Mouse (Mus musculus) stomach, postnatal 0 days (tissue): ENCODE data around the gene Astn2. TPM values are rescaled to one million over a fixed set of nuclear protein-coding genes. Genes with fewer than 3 reads are reported as not detected.

Source experiments
- ATAC-seq: fragments of 200-750 bp; cut with Nextera tagmentation; 2 replicates; pipeline ENCODE4 v1.8.0; 2017; ENCODE audit not compliant: low FRiP score, low TSS enrichment
- DNase-seq: peaks from one replicate; pipeline ENCODE4 v3.0.0-alpha.2; 2016; ENCODE audit warnings: low spot score
- H3K27ac ChIP-seq: fragments of 300-500 bp; sonication (generic); replicated peaks from 2 replicates; pipeline ENCODE4 v1.5.1; 2014; ENCODE audit warnings: mild to moderate bottlenecking, control low read depth
- H3K27me3 ChIP-seq: fragments of 300-500 bp; sonication (generic); 2 replicates; pipeline ENCODE4 v1.6.1; 2014; ENCODE audit warnings: low read length; ENCODE audit not compliant: control insufficient read depth, insufficient read depth
- H3K36me3 ChIP-seq: fragments of 300-500 bp; sonication (generic); 2 replicates; pipeline ENCODE4 v1.6.1; 2014; ENCODE audit warnings: low read length, mixed read lengths; ENCODE audit not compliant: control insufficient read depth, insufficient read depth
- H3K4me1 ChIP-seq: fragments of 300-500 bp; sonication (generic); replicated peaks from 2 replicates; pipeline ENCODE4 v1.6.1; 2014; ENCODE audit warnings: antibody characterized with exemption; ENCODE audit not compliant: control insufficient read depth, insufficient read depth
- H3K4me2 ChIP-seq: fragments of 300-500 bp; sonication (generic); replicated peaks from 2 replicates; pipeline ENCODE4 v1.6.1; 2014; ENCODE audit warnings: low read depth, mild to moderate bottlenecking, control low read depth, moderate library complexity
- H3K4me3 ChIP-seq: fragments of 300-500 bp; sonication (generic); 2 replicates; pipeline ENCODE4 v1.5.1; 2014; ENCODE audit warnings: low read depth, low read length, control low read depth
- H3K9ac ChIP-seq: fragments of 300-500 bp; sonication (generic); 2 replicates; pipeline ENCODE4 v1.6.1; 2014; ENCODE audit warnings: mild to moderate bottlenecking, low read length, control low read depth, mixed read lengths
- H3K9me3 ChIP-seq: fragments of 300-500 bp; sonication (generic); 2 replicates; pipeline ENCODE4 v1.6.1; 2016; ENCODE audit warnings: low read length; ENCODE audit not compliant: control insufficient read depth
- CTCF ChIP-seq: IDR thresholded peaks from 2 replicates; pipeline ENCODE4 v1.5.1; 2016; ENCODE audit warnings: antibody characterized with exemption, low read depth, mild to moderate bottlenecking, moderate library complexity
- EP300 ChIP-seq: optimal IDR thresholded peaks from 2 replicates; pipeline ENCODE3; 2016; ENCODE audit warnings: antibody characterized with exemption
- WGBS: fragments of 180-500 bp; shearing (Covaris S2); extraction: QIAGEN DNeasy Blood & Tissue Kit; methylation state at CpG from one replicate; pipeline ENCODE4 v1.1.7; 2014; 5-methylcytosine and 5-hydroxymethylcytosine counted together
- polyA plus RNA-seq: library from polyadenylated mRNA; unstranded; fragments of >200 nt; fragmentation: Nextera tagmentation; extraction: Ambion mirVana; gene quantifications from 2 replicates; pipeline ENCODE4 v1.2.1, GENCODE M21; 2015

Astn2 gene
- polyA plus RNA-seq, 1 experiment from 2014 or later: 0.16 TPM

DNA sequence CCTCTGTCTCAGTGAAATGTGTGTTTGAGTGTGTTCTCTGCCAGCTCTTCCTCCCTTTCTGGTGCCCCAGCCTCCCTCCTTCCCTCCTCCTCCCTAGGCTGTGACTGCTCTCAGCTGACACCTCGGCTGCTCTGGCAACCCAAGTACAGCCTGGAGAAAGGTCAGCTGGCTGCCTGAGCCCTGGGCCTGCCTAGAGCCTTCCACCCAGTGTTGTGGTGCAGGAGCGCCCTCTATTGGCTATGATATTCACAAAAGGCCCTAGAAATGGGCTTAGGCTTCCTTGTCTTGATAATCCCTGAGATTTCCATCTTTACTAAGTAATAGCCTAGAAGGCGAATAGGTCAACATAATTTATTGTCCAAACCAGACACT, 908.0 kb downstream of the Astn2 start:
- WGBS: 3% methylated on average over 3 of the region's 3 CpGs
- peak; percentile 97 for ATAC-seq
- Histone ChIP-seq H3K4me2 (no peak overlapping the region), H3K27ac (no peak overlapping the region), H3K36me3 (no peaks in the 10 kb centered on the region), H3K9me3 (no peaks in the 10 kb centered on the region), H3K4me3 (no peak overlapping the region), H3K9ac (no peak overlapping the region), H3K4me1 (no peaks in the 10 kb centered on the region), H3K27me3 (no peaks in the 10 kb centered on the region)
- DNase-seq: peak; percentile 82
- TF ChIP-seq EP300 (no peak), CTCF (peak; percentile 99)

DNA sequence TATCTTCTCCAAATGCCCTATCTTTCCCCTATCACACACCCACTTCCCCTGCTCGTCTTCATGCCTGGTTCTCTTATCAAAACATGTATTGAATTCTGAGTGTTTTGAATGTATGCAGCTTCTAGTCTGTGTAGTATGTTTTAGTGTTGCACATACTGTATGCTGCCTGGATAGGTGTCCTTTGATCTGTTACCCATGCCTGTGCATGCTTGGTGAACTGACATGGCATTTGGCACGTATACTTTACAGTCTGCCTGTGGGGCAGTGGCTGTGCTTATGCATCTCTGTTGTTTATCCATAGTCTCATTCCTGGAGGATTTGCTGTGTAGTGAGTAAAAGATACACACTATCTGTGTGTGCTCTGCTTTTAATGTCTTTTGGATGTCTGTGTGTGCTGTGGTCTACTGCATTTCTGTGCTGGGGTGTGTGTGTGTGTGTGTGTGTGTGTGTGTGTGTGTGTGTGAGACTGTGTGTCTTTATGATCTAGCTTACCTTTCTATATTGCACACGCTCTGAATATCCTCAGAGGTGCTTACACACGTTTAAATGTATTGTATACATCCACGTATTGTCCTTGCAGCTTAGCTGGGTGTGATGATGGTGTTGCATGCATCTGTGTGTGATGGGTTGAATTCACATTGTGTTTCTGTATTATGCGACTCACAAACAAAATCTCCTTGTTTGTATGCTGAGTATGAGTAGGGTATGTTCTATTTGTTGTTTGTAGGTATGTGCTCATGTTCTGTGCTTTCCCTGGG, 908.5 kb downstream of the Astn2 start:
- WGBS: 58% methylated on average over 6 of the region's 6 CpGs

DNA sequence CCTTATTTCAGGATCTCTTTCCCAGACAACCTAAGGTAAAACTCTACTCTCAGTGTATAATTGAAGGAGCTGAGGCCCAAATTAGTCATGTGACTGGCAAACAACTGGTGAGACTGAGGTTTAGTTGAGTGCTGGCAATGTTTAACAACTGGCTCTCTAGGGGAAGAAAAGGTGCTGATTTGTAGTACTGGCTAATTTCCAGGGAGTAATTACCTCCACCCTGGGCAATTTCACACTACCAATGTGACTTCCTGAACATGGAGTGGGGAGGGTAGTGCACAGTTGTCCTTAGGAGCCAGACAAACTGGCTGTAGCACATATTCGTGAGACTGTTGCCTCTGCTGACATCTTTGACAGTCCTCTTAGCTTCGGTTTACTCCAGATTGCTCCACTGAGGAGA, 912.9 kb downstream of the Astn2 start:
- H3K9ac ChIP-seq: no peak overlapping the region
- no peaks in the 10 kb centered on the region for H3K9me3 ChIP-seq
- DNase-seq (no peak), ATAC-seq (no peak)
- H3K4me1 ChIP-seq: no peaks in the 10 kb centered on the region
- no peak overlapping the region for H3K27ac ChIP-seq
- no peaks in the 10 kb centered on the region for H3K36me3 ChIP-seq
- TF ChIP-seq EP300: no peak
- TF ChIP-seq CTCF: no peak
- no peak overlapping the region for H3K4me3 ChIP-seq
- no peaks in the 10 kb centered on the region for H3K27me3 ChIP-seq
- H3K4me2 ChIP-seq: no peak overlapping the region
- 61% methylated on average over 2 of the region's 2 CpGs for WGBS

More for the DNA sequence above, 908.5 kb downstream of the Astn2 start:
- ATAC-seq: no peak
- H3K9me3 ChIP-seq: no peaks in the 10 kb centered on the region
- TF ChIP-seq EP300 (no peak), CTCF (no peak)
- H3K4me1 ChIP-seq: no peaks in the 10 kb centered on the region
- no peak overlapping the region for H3K27ac ChIP-seq
- no peaks in the 10 kb centered on the region for H3K27me3 ChIP-seq
- no peak overlapping the region for H3K4me2 ChIP-seq
- no peak overlapping the region for H3K4me3 ChIP-seq
- no peaks in the 10 kb centered on the region for H3K36me3 ChIP-seq
- DNase-seq: no peak
- H3K9ac ChIP-seq: no peak overlapping the region

DNA sequence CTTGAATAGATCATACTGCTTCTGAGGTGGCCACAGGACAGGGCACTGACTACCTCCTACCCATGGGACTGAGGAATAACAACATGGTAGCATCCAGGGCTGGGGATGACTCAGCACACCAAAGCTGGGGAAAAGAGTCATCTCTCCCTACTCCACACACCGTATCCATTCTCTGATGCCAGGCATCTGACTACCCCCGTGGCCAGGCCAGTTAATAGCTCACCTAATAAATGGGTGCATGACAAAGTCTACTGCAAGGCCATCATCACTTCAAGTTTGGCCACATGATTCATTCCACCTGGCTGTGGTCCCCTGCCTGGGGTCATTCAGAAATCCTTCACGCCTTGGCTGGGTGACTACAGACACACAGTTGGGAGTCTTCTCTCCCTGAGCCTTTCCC, 914.7 kb downstream of the Astn2 start:
- Histone ChIP-seq H3K4me3 (no peak overlapping the region), H3K9me3 (no peaks in the 10 kb centered on the region), H3K27ac (no peak overlapping the region), H3K27me3 (no peaks in the 10 kb centered on the region), H3K4me1 (no peaks in the 10 kb centered on the region), H3K9ac (no peak overlapping the region), H3K4me2 (no peak overlapping the region), H3K36me3 (no peaks in the 10 kb centered on the region)
- TF ChIP-seq CTCF (no peak), EP300 (no peak)
- 65% methylated on average over 3 of the region's 3 CpGs for WGBS
- no peak for ATAC-seq
- no peak for DNase-seq

DNA sequence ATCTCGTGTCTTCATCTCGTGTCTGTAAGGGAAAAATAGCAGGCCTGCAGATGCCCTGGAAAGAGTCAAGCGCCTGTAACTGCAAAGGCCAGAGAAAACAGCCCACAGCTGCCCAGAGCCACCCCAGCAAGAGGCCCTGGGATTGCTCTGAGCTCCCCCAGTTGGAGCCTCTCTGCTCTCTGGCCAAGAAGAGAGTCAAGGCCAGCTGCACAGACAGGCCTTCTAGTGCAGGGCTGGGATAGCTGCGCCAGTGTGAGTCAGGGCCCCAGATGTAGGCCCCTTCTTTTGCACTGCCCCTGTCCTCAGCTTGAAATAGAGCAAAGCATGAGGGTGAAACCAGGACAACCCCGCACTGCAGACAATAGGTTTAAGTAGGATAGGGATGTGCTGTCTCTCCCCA, 922.8 kb downstream of the Astn2 start:
- H3K9ac ChIP-seq: no peak overlapping the region
- TF ChIP-seq CTCF (no peak), EP300 (no peak)
- H3K27ac ChIP-seq: 0 out of 2 replicates have a peak overlapping the region, but pooled peaks have one; percentile 13
- no peak overlapping the region for H3K4me3 ChIP-seq
- H3K4me1 ChIP-seq: no peaks in the 10 kb centered on the region
- no peaks in the 10 kb centered on the region for H3K36me3 ChIP-seq
- no peaks in the 10 kb centered on the region for H3K9me3 ChIP-seq
- WGBS: 46% methylated on average over 5 of the region's 5 CpGs
- DNase-seq (peak; percentile 17), ATAC-seq (peak; percentile 64; the same call in 1 of the 2 replicates)
- H3K4me2 ChIP-seq: no peak overlapping the region
- no peaks in the 10 kb centered on the region for H3K27me3 ChIP-seq

DNA sequence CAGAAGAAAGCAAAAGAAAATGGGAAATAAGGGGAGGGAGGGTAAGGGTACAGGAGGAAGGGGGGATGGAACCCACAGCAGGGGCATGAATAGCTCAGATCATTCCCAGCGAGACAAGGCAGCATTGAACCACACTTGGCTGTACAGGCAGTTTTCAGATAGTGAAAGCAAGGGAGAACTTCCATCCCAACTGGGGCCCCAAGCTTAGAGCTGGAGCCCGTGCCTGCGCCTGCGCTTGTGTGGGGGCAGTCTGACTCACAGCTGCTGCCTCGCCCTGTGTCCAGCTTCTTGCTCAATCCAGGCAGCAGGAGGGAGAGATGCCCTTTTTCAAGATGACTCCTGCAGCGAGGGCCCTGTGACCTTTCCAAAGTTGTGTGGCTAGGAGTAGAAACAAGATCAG, 927.3 kb downstream of the Astn2 start:
- no peaks in the 10 kb centered on the region for H3K36me3 ChIP-seq
- H3K9me3 ChIP-seq: no peaks in the 10 kb centered on the region
- no peaks in the 10 kb centered on the region for H3K4me1 ChIP-seq
- WGBS: 12% methylated on average over 6 of the region's 6 CpGs
- ATAC-seq: peak; percentile 93
- no peaks in the 10 kb centered on the region for H3K27me3 ChIP-seq
- H3K27ac ChIP-seq: 0 out of 2 replicates have a peak overlapping the region, but pooled peaks have one; percentile 18
- no peak overlapping the region for H3K9ac ChIP-seq
- TF ChIP-seq CTCF (no peak), EP300 (no peak)
- DNase-seq: peak; percentile 78
- no peak overlapping the region for H3K4me2 ChIP-seq
- H3K4me3 ChIP-seq: no peak overlapping the region
